Mouse (Mus musculus) central nervous system, embryonic 14 days (tissue): ENCODE data around the gene Zcchc9. TPM values are rescaled to one million over a fixed set of nuclear protein-coding genes. Genes with fewer than 3 reads are reported as not detected.

Experiments used
- polyA plus RNA-seq: library from polyadenylated mRNA; depleted of rRNA; stranded (reverse); fragments of >200 nt; gene quantifications from 2 replicates; pipeline ENCODE4 v1.2.3, GENCODE M21; 2012; rRNA removed

Zcchc9 gene
- 24.5 and 29.5 TPM in 2 replicates for polyA plus RNA-seq

DNA sequence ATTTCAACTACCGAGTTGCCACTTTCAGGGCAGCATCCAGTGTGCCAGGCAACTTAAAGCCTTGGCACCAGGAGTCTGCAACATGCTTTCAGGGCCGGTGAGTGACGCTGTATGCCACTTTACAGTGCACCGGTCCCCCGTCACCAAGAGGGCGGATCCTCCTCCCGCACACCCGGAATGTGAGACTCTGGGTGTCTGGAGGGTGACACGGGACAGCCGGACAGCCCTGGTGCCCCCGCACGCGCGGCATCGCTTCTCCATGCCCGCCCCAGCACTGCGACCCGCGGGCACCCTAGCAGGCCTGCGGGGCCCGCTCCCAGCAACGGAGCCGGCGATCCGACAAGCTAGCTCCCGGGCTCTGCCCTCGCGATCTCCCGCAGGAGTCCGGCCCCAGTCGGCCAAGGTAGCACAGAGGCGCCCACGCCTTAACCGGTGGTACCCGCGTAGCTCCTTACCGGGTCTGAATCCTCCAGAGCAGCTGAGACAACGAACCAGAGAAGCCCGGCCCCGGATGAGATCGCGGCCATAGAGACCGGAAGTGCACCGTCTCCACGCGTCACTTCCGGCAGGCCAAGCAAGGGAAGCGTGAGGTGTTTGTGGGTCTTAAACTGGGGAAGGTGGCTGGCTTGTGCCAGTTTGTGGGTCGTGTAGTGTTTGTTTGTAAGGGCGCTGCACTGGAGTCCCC lies at the start of gene Zcchc9:
Gene Zcchc9, minus strand, starts transcription at position 551 of the 685 bp plus-strand sequence.

Other genes with a start within 250 kb of the Zcchc9 start
- 0.19 and 0.34 TPM in 2 replicates for gene Acot12, start 66.2 kb downstream of the Zcchc9 start, polyA plus RNA-seq
- gene Ckmt2, start 69.2 kb upstream of the Zcchc9 start, polyA plus RNA-seq, result 0.07 and 0.35 TPM in 2 replicates